Mouse (Mus musculus): ENCODE measurements around the gene Myom1.

GRCm38 (mm10) chr17:71089781-71090480, 87.5 kb downstream of the Myom1 start:
- TF ChIP-seq CTCF (IDR thresholded peaks at IDR 0.05; ENCODE audit: borderline replicate concordance, insufficient read depth, low read depth, low read length) = no peak
- no peak for TF ChIP-seq POLR2A (IDR thresholded peaks at IDR 0.05; ENCODE audit: borderline replicate concordance, insufficient read depth, low read length)

Measured in cerebellum, adult 2 months (tissue).